Mouse (Mus musculus) 3T3-L1 (cell line): ENCODE data around the gene Zfp597.
A peak's percentile ranks its signal among the peaks of the same experiment; 100 is the strongest.

Source experiments
- DNase-seq: peaks from one replicate; pipeline ENCODE4 v3.0.0-alpha.2; 2015; ENCODE audit warnings: low read depth, low spot score

The Zfp597 gene

DNA sequence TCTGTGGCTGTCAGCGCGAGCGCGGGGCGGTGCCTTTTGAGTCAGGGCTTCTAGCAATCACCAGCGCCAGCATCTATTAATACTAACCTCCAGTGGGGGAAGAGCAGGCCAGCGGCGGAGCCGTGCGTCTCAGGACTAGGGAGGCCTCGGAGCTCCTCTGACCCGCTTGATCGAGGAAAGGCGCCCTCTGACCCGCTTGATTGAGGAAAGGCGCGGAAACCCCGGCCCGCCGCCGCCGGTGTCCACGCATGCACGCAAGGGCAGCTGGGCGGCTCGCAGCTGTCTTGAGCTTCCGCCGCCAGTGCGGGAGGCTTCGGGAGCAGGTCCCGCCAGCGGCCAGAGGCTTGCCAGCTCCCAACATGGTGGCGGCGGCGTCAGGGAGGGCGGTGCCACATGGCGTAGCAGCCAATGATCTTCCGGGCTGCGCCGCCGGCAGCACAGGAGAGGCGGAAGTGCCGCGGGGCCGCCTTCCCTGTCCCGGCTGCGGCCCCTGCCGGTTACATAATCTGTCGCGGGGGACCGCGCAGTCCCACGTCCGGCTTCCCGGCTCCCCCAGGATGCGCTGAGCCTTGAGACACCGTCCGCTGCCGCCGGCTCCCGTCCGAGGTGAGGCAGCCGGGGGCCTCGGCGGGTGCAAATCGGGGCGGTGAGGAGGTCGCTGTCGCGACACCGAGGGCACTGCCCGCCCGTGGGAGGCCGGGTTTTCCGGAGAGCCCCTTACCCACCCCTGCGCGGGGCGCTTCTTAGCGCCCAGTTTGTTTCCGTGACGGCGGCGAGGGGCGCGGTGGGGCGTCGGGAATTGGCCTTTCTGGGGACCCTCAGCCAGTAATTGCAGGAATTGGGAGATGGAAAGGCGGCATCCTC, at the start of gene Zfp597, which contains the start of gene Gm20695:
Gene Zfp597 (minus strand): TSS at position 361 of the 864 bp plus-strand sequence.
Gene Gm20695 (plus strand): TSS at position 448 of the 864 bp plus-strand sequence.
- DNase-seq: peak; percentile 95

DNA sequence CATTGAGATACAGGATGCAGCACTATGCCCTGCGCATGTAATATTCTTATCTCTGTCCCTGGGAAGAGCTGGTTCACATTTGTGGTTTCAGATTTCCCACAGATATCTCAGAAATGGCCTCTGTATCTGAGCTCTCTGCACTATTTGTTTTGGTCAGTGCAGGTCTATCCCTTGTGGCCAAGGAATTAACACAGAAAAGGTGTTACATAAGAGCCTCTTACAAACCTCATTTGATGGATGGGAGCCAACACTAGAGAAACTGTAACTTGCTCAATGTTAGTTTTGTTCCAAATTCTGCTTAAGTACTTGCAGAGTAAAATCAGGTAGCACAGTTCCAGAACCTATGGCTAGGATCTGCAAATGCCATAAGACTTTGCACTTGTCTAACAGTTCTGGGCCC, 49.7 kb upstream of the Zfp597 start:
- DNase-seq: peak; percentile 63

DNA sequence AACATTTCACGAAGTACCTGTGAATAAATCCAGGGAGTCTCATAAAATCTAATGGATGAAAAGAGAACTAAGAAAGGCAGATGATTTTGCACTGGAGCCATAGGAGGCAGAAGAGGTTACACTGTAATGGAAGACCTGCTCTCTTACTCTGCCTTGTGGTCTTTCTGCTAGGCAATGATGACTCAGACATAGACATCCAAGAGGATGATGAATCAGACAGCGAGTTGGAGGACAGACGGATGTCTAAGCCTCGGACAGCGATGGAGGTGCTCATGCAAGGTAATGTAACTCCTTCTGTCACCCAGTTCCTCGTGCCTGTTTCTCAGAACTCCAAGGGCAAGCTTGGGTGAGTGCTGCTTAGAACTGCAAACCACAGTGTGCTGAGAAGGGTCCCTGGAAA, 49.2 kb upstream of the Zfp597 start:
- peak; percentile 75 for DNase-seq

DNA sequence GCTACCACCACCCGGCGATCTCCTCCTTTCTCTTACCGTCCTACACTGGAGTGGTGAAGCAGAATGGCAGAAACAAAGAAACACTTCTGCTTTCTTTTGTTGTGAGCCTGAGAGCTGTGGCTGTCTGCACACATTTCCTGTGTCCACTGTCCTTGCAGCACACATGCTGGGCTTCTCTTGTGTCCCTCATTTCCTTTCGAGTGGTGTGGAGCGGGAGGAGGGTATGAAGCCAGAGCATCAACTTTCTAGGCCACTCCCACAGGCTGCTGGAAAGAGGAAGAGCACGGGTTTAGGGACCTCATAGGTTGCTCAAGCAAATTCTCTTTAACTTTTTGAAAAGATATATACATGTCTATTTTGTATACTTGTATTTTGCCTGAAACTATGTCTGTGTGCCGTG, 44.8 kb upstream of the Zfp597 start:
- no peak for DNase-seq

DNA sequence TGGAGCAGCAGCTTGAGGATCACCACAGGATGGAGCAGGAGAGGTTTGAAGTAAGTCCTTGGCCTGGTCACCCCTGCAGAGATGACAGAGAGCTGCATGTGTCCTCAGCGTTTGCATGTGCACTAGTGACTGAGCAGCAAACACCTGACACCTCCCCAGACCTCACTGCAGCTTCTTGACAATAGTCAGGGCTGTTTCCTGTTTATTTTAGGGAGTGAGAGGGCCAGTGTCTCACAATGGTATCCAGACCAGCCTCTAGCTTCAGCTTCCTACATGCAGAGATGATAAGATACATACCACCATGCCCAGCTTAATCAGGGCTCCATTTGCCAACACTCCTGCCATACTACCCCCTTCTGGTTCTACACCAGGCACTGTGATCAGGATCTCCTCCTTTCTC, 44.2 kb upstream of the Zfp597 start:
- no peak for DNase-seq

DNA sequence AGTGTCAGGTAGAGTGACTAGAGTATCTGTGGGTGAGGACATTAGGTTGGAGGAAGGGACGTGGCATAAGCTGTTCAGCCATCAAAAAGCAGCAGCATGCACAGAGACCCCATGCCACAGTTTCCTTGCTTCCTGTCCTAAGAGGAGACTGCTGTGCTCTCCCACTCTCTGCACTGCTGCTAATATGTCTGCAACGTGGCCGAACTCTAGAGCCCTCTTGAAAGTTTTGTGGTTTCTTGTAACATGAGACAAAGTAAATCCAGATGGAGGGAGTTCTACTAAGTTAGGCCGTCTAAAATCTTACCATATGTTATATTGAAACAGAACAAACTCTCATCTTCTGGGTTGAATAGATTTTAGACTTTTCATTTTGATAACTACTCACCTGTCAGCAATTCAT, 39.6 kb upstream of the Zfp597 start:
- peak; percentile 92 for DNase-seq

DNA sequence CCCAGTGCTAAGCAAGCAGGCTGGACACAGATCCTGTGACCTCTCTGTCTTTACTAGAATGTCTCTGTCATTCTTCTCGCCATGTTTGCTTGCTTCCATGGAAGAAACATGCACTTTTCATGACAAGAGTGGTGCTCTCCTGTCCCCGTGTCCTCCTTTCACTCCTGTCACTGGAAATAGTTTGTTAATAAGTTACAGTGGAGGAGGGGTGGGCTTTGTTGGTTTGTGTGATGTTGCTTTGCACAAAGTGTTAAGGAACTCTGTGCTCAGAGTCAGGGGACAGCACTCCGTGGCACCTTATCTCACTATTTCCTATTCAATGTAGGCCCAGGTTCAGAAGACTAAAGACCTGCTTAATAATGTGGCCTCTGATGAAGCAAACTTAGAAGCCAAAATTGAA, 39.2 kb upstream of the Zfp597 start:
- peak; percentile 7 for DNase-seq

DNA sequence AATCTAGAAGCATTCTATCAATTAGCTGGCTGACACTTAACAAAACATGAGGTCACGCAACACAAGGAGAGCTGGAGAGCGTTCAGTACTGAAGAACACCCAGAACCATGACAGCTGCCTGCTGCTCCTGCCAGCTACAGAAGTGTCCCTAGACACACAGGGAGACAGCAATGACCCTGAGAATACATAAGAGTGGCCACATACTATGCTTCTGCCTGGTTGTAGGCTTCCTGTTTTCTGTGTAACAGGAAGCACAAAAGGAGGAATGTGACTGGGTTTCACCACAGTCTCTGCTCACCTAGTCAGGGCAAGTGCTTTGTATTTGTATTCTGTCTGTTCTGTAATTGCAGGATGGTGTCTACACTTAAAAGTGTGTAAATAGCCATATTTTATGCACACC, 36.4 kb upstream of the Zfp597 start:
- no peak for DNase-seq

DNA sequence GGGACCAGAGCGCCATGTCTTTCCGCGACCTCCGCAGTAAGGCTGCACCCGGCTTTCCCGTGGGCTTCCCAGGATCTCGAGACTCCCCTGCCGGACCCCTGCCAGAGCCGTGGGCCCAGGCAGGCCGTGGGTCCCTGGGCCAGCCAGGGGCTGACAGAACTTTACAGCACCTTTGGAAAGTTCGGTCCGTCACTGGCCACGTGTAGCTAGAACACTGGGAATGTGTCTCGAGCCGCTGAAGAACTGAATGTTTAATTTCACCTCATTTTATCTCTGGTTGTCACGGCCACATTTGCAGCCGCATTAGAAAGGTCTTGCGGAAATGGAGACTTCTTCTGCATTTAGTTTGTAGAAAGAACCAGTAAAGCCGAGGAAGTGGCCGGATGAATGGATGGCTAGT, 24.8 kb upstream of the Zfp597 start:
- DNase-seq: no peak

DNA sequence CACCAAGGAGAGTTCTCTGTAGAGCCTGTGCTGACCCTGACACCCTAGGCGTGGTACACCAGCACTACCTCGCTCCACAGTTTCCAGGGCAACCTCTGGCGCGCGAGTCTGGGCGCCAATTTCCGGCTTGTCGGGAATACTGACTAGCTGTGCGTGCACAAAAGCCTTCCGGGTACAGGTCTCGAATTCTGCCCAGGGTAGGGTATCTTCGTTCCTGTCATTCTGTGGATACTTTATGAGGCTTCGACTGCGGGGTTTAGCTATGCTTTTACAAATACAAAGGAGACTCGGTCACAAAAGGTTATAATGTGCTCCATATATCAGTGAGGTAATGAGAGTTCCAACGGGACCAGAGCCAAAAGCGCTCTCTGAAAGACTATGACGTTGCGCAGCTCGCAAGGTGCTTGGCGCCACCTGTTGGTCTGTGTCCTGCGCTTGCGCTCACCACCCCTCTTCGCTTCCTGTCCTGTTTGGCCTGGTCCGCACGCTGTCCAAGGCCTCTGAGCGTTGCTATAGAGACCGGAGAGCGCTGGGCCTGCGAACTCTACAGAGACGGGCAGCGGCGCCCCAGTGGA, 24.3 kb upstream of the Zfp597 start, which contains the start of the genes 1700037C18Rik and Cluap1:
Gene 1700037C18Rik (minus strand): TSS at position 153 of the 575 bp plus-strand sequence.
Gene Cluap1 (plus strand): TSS at position 265 of the 575 bp plus-strand sequence.
- peak; percentile 97 for DNase-seq

DNA sequence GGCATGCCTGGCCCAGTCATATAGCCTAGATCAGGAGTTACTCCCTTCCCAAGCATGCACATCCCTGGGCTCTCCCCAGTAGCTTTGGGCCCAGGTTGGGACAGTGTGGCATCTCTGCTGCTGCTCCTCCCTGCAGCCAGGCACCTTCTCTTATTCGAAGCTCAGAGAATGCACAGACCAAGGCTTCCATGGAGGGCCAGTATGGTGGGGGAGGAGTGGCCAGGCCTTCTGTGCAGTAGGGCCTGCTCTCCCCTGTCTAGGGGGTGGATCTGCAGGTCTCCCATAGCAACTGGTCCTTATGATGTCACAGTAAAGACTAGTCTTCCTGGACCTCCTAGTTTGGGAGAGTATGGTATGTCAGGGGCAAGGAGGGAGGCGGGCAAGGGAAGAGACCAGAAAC, 23.1 kb upstream of the Zfp597 start:
- DNase-seq: no peak

DNA sequence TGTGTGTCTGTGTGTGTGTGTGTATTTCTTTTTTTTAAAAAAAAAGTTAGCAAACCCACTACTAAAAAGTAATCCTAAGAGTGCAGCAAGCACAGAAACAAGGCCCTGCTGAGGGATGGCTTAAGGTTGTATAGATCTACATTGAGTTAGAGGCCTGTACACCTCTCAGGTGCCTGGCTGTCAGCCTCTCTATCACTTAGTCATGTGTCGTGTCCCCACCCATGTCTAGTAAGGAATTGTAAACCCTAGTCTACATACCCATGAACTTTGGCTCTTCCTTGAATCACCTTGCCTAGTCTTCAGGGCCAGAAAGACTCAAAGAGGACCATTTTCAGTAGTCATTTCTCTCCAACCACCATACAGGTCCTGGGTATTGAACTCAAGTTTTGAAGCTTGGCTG, 12.2 kb upstream of the Zfp597 start:
- DNase-seq: no peak

DNA sequence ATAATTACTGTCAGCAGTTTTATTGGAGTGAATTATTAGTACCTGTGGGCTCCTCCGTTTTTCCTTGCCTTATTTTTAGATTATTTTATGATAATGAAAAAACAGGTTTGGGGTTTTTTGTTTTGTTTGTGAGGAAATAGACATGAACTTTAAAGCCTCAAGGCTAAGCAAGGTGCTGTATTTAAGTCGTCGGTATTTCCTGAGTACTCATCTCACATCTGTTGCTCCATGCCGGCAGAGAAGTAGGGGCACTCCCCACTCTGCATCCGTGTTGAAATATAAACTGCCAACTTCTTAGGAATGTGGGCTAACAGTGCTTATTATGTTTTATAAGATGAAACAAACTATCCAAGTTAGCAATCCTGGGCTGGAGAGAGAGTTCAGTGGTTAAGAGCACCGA, 11.7 kb upstream of the Zfp597 start:
- no peak for DNase-seq

DNA sequence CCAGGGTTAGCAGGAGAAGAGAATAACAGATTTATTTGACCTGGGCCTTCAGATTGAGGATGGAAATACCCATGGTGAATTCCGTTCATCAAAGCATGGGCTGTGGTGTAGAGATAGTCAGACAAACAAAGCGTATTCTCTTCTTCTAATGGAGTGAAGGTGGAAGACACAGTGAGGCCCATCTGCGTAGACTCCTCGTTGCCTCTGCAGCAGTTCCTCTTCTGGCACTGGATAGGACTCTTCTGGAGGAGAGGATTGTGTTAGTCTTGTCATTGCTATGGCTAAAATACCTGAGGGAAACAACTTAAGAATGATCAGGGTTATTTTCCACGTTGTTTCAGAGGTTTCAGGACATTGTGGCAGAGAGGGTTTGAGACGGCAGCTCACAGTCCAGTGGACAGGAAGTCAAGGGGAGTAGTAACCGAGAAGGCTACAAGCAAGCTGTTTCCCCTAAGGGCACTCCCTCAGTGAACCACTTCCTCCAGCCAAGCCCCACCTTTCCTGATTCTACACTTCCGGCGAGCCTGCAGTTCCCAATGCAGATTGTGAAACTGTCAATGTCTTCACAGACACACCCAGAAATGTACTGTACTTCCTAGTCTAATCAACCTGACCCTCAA, 10.9 kb upstream of the Zfp597 start:
- no peak for DNase-seq

DNA sequence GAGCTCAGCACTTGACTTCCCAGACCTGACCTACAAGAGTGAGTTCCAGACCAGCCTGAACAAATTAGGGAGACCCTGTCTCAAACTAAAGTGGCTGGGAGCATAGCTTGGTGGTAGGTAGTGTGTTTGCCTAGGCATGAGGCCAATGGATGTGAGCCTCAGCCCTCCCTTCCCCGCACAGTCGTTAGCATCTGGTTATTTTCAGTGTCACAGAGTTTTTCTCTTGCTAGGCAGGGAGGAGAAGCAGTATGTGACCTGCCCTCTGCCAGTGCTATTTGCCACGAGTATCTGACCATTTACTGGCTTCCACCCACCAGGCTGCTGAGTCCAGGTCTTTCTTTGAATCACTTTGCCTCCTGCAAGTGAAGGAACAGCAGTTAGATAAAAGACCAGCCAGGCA, 9.4 kb upstream of the Zfp597 start:
- DNase-seq: no peak

DNA sequence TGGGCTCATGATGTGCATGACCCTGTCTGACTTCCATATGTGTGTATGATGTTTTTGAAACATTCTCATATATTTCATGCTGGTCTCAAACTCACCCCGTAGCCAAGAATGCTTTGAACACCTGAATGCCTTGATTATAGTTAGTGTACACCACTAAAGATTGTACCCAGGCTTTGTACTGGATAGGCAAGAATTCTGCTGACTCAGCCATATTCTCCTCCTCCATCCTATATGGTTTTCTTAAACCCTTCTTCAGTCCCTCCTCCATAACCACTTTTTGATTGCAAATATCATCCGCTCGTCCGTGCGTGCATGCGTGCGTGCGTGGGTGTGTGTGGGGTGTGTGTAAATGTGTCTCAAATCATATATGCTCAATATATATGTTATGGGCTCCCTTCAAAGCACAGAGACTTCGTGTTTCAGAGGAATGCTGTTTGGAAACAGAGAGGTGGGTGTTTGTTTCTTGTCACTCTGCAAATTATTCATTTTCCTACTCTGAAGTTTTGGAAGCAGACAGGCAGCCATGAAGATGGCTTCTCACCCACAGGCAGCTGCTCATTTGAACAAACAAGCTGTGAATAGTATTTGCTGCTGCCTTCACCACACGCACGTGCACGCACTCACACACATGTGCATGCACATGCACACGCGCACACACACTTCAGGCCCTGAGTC, 7.4 kb upstream of the Zfp597 start:
- no peak for DNase-seq

DNA sequence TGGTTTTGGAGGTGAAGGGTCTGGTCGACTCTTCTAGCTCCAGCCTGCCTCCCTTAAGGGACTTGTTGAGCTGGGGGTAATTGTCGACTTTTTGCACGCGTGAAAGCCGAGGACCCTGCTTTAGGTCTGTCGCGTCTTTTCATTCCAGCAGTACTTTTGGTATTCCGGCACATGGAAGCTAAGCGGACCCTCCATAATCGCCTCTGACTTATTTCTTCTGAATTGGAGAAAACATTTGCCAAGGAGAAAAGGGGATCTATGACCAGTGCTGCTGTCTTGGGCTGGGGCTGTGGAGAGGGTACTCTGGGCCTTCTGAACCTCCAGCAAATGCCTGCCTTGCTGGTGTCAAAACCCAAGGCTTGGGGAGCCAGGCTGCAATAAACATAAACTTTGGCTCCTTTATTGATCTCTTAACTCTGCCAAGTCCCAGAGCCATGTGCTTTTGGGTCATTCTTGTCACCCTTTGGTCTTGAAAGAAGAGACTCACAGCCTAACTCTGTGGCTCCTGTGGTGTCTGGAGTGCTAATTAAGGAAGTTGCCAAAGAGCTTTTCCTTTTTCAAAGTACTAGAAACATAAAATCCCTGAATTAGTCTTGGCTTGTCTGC, 807 bp upstream of the Zfp597 start:
- peak; percentile 36 for DNase-seq

DNA sequence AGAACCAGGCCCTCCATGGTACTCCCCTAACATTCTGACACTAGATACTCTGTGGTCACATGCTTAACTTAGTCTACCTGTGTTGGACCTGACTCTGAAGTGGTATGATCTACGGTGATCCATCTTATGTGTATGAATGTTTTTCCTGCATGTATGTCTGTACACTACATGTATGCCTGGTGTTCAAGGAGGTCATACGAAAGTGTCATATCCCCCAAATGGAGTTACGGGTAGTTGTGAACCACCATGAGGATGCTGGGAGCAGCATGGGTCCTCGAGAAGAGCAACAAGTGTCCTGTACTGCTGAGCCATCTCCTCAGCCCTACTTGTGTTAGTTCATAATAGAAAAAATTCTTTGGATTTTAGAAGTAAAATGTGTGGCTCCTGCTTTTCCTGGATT, 8.0 kb downstream of the Zfp597 start:
- DNase-seq: no peak

DNA sequence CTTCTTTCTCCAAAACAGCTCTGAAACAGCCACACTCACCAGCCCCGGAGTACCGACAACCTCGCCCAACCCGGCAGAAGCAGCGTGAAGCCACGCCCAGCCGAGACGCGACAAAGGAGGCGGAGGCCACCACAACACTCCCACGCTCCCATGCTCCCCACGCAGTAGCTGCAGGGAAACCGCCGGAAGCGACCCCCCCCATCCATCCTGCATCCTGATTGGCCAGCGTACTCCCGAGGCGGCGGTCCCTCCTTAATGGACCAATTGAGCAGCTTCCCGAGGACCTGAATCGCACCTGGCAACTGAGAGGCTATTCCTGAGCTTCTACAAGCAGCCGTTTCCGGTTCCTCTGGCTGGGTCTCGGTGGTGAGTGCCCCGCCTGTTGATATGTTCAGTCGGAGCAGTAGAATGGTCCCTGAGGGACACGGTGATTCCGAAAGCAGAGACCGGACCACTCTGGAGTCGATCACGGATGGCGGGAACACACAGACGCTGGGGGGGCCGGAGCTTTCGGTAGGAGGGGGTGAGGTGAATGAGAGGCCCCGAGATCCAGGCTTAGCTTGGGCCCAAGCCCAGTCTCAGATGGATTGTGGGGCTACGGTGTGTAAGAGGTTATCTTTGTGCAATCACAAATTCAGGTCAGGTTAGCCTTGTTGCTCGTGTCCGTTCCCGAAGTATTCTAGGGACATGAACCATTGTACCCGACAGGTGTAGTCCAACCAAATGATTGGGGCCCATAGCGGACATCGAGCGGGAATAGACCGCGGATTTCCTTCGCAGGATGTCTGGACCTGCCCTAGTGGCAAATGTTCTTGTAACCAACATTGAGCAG, 11.9 kb downstream of the Zfp597 start, which contains the start of gene Naa60:
Gene Naa60 (plus strand): TSS at position 160 of the 832 bp plus-strand sequence.
- peak; percentile 65 for DNase-seq

DNA sequence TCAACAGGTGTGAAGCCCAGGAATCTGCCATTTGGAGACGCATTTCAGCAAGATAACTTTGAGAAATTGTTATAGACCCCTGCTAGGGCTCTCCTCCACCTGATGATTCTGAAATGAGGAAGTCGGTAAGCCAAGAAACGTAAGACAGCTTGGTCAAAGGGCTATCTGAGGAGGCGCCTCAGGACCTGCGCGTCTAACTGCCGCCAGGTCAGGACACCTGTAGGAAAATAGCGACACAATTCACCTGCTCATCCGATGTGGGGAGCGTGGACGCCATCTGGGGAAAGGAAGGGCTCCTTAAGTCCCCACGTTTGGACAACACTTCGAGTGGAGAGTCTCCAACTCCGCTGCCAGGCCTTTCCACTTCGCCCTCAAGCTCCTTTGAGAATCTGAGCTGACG, 12.5 kb downstream of the Zfp597 start:
- DNase-seq: no peak

DNA sequence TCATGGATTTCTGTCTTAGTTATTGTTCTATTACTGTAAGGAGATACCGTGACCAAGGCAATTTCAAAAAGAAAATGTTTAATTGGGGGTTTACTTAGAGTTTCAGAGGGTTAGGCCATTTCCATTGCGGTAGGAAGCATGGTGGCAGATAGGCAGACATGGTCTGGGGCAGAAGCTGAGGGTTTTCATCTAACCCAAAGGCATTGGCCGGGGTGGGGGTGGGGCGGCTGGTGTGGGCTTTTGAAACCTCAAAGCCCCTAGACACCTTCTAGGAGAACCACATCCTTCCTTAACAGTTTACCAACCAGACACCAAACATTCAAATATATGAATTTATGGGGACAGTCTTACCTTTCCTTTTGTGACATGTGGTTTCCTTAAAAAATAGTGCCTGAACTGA, 25.1 kb downstream of the Zfp597 start:
- no peak for DNase-seq
